Mouse (Mus musculus): ENCODE results near the gene Fam206a. TPM values are rescaled to one million over a fixed set of nuclear protein-coding genes. Genes with fewer than 3 reads are reported as not detected.

Gene Fam206a
- 13.0 TPM for polyA plus RNA-seq (2012; fragmentation: generic; extraction: Trizol)
- long read RNA-seq, experiment 1, full-length matches to known transcripts = 10 of 15 reads
- long read RNA-seq, experiment 1, partial matches to known transcripts = 0 of 15 reads
- long read RNA-seq, experiment 1, other reads (novel, unspliced or antisense) = 5 of 15 reads
- long read RNA-seq, experiment 2, full-length matches to known transcripts = 15 of 21 reads
- long read RNA-seq, experiment 2, partial matches to known transcripts = 5 of 21 reads
- long read RNA-seq, experiment 2, other reads (novel, unspliced or antisense) = 1 of 21 reads

DNA sequence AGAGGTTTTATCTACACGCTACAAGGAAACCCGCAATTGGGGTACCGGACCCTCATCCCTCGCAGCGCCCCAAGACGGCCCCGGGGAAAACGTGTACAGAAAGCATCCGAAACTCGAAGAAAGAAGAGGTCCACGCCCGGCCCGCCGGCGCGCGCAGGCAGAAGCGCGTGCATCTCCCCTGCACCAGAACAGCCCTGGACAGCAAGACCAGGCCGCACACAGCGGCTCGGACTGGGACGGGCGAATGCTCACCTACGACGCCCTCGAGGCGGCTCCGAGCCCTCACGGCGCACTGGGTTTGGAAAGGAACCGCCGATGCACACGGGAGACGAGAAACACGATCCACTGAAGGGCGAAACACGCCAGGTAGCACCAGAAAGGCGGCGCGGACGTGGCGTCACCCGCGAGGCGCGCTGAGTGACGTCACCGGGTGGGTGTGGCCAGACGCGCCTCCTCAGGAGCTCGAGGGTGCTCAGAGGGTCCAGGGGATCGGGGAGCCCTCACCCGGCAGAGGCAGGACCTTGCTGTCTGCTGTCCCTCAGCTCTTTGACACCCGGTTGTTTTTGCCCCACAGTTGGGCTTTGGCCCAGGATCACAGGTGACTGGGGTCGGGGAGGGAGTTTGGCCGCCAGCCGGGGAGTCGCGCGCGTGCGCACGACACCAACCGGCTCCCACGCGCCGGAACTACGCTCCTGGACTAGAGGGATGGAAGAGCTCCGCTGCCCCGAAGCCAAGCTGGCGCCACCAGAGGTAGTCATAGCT, at the start of gene Fam206a, which contains the start of gene Elp1:
Fam206a (plus strand) TSS at position 439 of the 762 bp plus-strand sequence.
Elp1 (minus strand) TSS at position 425 of the 762 bp plus-strand sequence.
- Histone ChIP-seq H3K79me2 (ENCODE audit: control insufficient read depth, insufficient read depth) (peaks cover 49% of the 10 kb centered on the region), H3ac (ENCODE audit: control insufficient read depth, insufficient read length, low read depth) (peak within 1 kb of the TSS; percentile 90), H3K27me3 (ENCODE audit: control insufficient read depth, insufficient read depth, insufficient read length) (no peaks in the 10 kb centered on the region), H3K79me3 (ENCODE audit: low read depth) (peaks cover 38% of the 10 kb centered on the region), H3K36me3 (ENCODE audit: control insufficient read depth, insufficient read depth) (peaks cover 44% of the 10 kb centered on the region), H3K4me3 (ENCODE audit: insufficient read depth, poor library complexity, severe bottlenecking) (peak within 1 kb of the TSS; percentile 78)
- TF ChIP-seq FOSL1 (IDR thresholded peaks at IDR 0.05; ENCODE audit: insufficient read depth, low read length, poor library complexity, severe bottlenecking) (no peak), MYOD1 (IDR thresholded peaks at IDR 0.05; ENCODE audit: control insufficient read depth, insufficient read length, low read depth) (no peak), USF1 (IDR thresholded peaks at IDR 0.05; ENCODE audit: low read depth) (no peak), MAX (IDR thresholded peaks at IDR 0.05) (no peak), CTCF (IDR thresholded peaks at IDR 0.05; ENCODE audit: control insufficient read depth, insufficient read depth, insufficient read length) (no peak), MYOG (IDR thresholded peaks at IDR 0.05; ENCODE audit: control insufficient read depth, extremely low read depth, insufficient read length) (no peak), CEBPB (IDR thresholded peaks at IDR 0.05; ENCODE audit: low read depth) (no peak)

GRCm38 (mm10) chr4:56756021-56756420, 46.1 kb upstream of the Fam206a start:
- TF ChIP-seq CTCF (IDR thresholded peaks at IDR 0.05; ENCODE audit: control insufficient read depth, insufficient read depth, insufficient read length) (no peak), MYOG (IDR thresholded peaks at IDR 0.05; ENCODE audit: control insufficient read depth, extremely low read depth, insufficient read length) (no peak), MAX (IDR thresholded peaks at IDR 0.05) (no peak), USF1 (IDR thresholded peaks at IDR 0.05; ENCODE audit: low read depth) (no peak), FOSL1 (IDR thresholded peaks at IDR 0.05; ENCODE audit: insufficient read depth, low read length, poor library complexity, severe bottlenecking) (no peak), MYOD1 (IDR thresholded peaks at IDR 0.05; ENCODE audit: control insufficient read depth, insufficient read length, low read depth) (no peak), CEBPB (IDR thresholded peaks at IDR 0.05; ENCODE audit: low read depth) (no peak)
- no peaks in the 10 kb centered on the region for H3K27me3 ChIP-seq (ENCODE audit: control insufficient read depth, insufficient read depth, insufficient read length)
- H3K36me3 ChIP-seq (ENCODE audit: control insufficient read depth, insufficient read depth) = peaks cover 72% of the 10 kb centered on the region
- no peak overlapping the region for H3K4me3 ChIP-seq (ENCODE audit: insufficient read depth, poor library complexity, severe bottlenecking)
- H3ac ChIP-seq (ENCODE audit: control insufficient read depth, insufficient read length, low read depth) = no peak overlapping the region
- no peaks in the 10 kb centered on the region for H3K79me3 ChIP-seq (ENCODE audit: low read depth)
- no peaks in the 10 kb centered on the region for H3K79me2 ChIP-seq (ENCODE audit: control insufficient read depth, insufficient read depth)

DNA sequence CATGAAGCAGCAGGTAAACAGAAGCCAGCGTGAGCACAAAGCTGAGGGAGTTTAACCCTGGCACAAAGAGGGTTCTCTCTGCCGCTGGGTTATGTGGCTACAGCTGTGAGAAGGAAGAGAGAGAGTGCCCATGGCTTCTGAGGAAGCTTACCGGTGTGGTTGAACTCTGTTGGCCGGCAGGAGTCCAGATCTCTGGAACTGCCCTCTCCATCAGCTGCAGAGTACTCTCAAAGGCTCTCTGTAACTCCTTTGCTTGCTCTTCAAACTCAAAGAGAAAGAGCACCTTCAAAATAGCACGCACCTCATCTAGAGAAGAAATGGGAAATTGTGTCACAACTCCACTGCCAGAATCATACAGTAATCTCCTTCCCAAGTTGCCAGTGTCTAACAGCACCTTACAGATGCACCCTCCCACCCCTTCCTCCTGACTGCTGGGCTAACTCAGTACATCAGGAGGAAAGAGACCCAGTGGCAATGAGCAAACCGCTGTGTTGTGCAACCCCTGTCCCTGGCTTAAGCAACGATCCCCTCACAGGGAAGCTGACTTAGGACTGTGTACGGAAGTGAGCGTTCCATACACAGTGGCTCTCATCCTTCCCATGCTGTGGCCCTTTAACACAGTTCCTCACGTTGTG, 45.1 kb upstream of the Fam206a start:
- TF ChIP-seq MYOD1 (IDR thresholded peaks at IDR 0.05; ENCODE audit: control insufficient read depth, insufficient read length, low read depth) (no peak), FOSL1 (IDR thresholded peaks at IDR 0.05; ENCODE audit: insufficient read depth, low read length, poor library complexity, severe bottlenecking) (no peak), USF1 (IDR thresholded peaks at IDR 0.05; ENCODE audit: low read depth) (no peak), MYOG (IDR thresholded peaks at IDR 0.05; ENCODE audit: control insufficient read depth, extremely low read depth, insufficient read length) (no peak), CTCF (IDR thresholded peaks at IDR 0.05; ENCODE audit: control insufficient read depth, insufficient read depth, insufficient read length) (no peak), MAX (IDR thresholded peaks at IDR 0.05) (no peak), CEBPB (IDR thresholded peaks at IDR 0.05; ENCODE audit: low read depth) (no peak)
- peaks cover 66% of the 10 kb centered on the region for H3K36me3 ChIP-seq (ENCODE audit: control insufficient read depth, insufficient read depth)

GRCm38 (mm10) chr4:56757693-56758092, 44.5 kb upstream of the Fam206a start:
- Histone ChIP-seq H3ac (ENCODE audit: control insufficient read depth, insufficient read length, low read depth) (no peak overlapping the region), H3K36me3 (ENCODE audit: control insufficient read depth, insufficient read depth) (peaks cover 65% of the 10 kb centered on the region)
- TF ChIP-seq USF1 (IDR thresholded peaks at IDR 0.05; ENCODE audit: low read depth) = no peak
- no peak for TF ChIP-seq CTCF (IDR thresholded peaks at IDR 0.05; ENCODE audit: control insufficient read depth, insufficient read depth, insufficient read length)
- TF ChIP-seq MYOD1 (IDR thresholded peaks at IDR 0.05; ENCODE audit: control insufficient read depth, insufficient read length, low read depth) = no peak
- TF ChIP-seq MAX (IDR thresholded peaks at IDR 0.05) = no peak
- TF ChIP-seq CEBPB (IDR thresholded peaks at IDR 0.05; ENCODE audit: low read depth) = no peak
- TF ChIP-seq MYOG (IDR thresholded peaks at IDR 0.05; ENCODE audit: control insufficient read depth, extremely low read depth, insufficient read length) = no peak

More for the DNA sequence above, 45.1 kb upstream of the Fam206a start:
- H3K4me3 ChIP-seq (ENCODE audit: insufficient read depth, poor library complexity, severe bottlenecking) = no peak overlapping the region
- H3K79me2 ChIP-seq (ENCODE audit: control insufficient read depth, insufficient read depth) = no peaks in the 10 kb centered on the region
- no peak overlapping the region for H3ac ChIP-seq (ENCODE audit: control insufficient read depth, insufficient read length, low read depth)
- H3K79me3 ChIP-seq (ENCODE audit: low read depth) = no peaks in the 10 kb centered on the region
- H3K27me3 ChIP-seq (ENCODE audit: control insufficient read depth, insufficient read depth, insufficient read length) = no peaks in the 10 kb centered on the region

GRCm38 (mm10) chr4:56767861-56768284, 34.3 kb upstream of the Fam206a start:
- H3ac ChIP-seq (ENCODE audit: control insufficient read depth, insufficient read length, low read depth) = no peak overlapping the region
- no peaks in the 10 kb centered on the region for H3K27me3 ChIP-seq (ENCODE audit: control insufficient read depth, insufficient read depth, insufficient read length)
- H3K36me3 ChIP-seq (ENCODE audit: control insufficient read depth, insufficient read depth) = peaks cover 82% of the 10 kb centered on the region
- H3K79me2 ChIP-seq (ENCODE audit: control insufficient read depth, insufficient read depth) = no peaks in the 10 kb centered on the region
- TF ChIP-seq CTCF (IDR thresholded peaks at IDR 0.05; ENCODE audit: control insufficient read depth, insufficient read depth, insufficient read length) = no peak
- no peak for TF ChIP-seq CEBPB (IDR thresholded peaks at IDR 0.05; ENCODE audit: low read depth)
- TF ChIP-seq FOSL1 (IDR thresholded peaks at IDR 0.05; ENCODE audit: insufficient read depth, low read length, poor library complexity, severe bottlenecking) = no peak
- no peak for TF ChIP-seq MYOD1 (IDR thresholded peaks at IDR 0.05; ENCODE audit: control insufficient read depth, insufficient read length, low read depth)
- no peak for TF ChIP-seq MAX (IDR thresholded peaks at IDR 0.05)
- TF ChIP-seq USF1 (IDR thresholded peaks at IDR 0.05; ENCODE audit: low read depth) = no peak
- H3K79me3 ChIP-seq (ENCODE audit: low read depth) = no peaks in the 10 kb centered on the region
- no peak overlapping the region for H3K4me3 ChIP-seq (ENCODE audit: insufficient read depth, poor library complexity, severe bottlenecking)

More at GRCm38 (mm10) chr4:56757693-56758092, 44.5 kb upstream of the Fam206a start:
- no peaks in the 10 kb centered on the region for H3K27me3 ChIP-seq (ENCODE audit: control insufficient read depth, insufficient read depth, insufficient read length)
- H3K4me3 ChIP-seq (ENCODE audit: insufficient read depth, poor library complexity, severe bottlenecking) = no peak overlapping the region
- H3K79me3 ChIP-seq (ENCODE audit: low read depth) = no peaks in the 10 kb centered on the region
- no peaks in the 10 kb centered on the region for H3K79me2 ChIP-seq (ENCODE audit: control insufficient read depth, insufficient read depth)
